Mouse (Mus musculus): ENCODE measurements around the gene Stpg4.

The Stpg4 gene

GRCm38 (mm10) chr17:87350471-87351240, 76.9 kb downstream of the Stpg4 start:
- no peak for DNase-seq (ENCODE audit: low read depth, low spot score)

GRCm38 (mm10) chr17:87349575-87349974, 78.0 kb downstream of the Stpg4 start:
- no peak for DNase-seq (ENCODE audit: low read depth, low spot score)

- peak; percentile 68 for DNase-seq (ENCODE audit: low read depth, low spot score)
Observed at GRCm38 (mm10) chr17:87349069-87349468, 78.5 kb downstream of the Stpg4 start.

- no peak for DNase-seq (ENCODE audit: low read depth, low spot score)
Observed at GRCm38 (mm10) chr17:87348353-87348752, 79.2 kb downstream of the Stpg4 start.

- no peak for DNase-seq (ENCODE audit: low read depth, low spot score)
Observed at GRCm38 (mm10) chr17:87345252-87345593, 82.3 kb downstream of the Stpg4 start.

GRCm38 (mm10) chr17:87344441-87345251, 82.9 kb downstream of the Stpg4 start:
- DNase-seq (ENCODE audit: low read depth, low spot score): peak; percentile 34

GRCm38 (mm10) chr17:87343060-87343703, 84.4 kb downstream of the Stpg4 start:
- peak; percentile 50 for DNase-seq (ENCODE audit: low read depth, low spot score)
